Mouse (Mus musculus) spleen, adult 2 months (tissue): ENCODE data around the gene Olfr175-ps1. TPM values are rescaled to one million over a fixed set of nuclear protein-coding genes. Genes with fewer than 3 reads are reported as not detected.

ENCODE experiments used
- DNase-seq, 2 experiments: peaks; one replicate each; pipeline versions ENCODE4 v3.0.0 to v3.0.0-alpha.2; 2012 to 2021; ENCODE audit warnings: low spot score in 2 of 2, low read depth in 1 of 2
- H3K27ac ChIP-seq: fragments of 200-500 bp; 2 replicates; pipeline ENCODE4 v1.5.1; 2012; ENCODE audit warnings: low read length, inconsistent platforms; ENCODE audit not compliant: insufficient read depth
- H3K27me3 ChIP-seq: fragments of 200-500 bp; 2 replicates; pipeline ENCODE4 v1.6.1; 2012; ENCODE audit warnings: mild to moderate bottlenecking, moderate library complexity, low read length, inconsistent platforms; ENCODE audit not compliant: control insufficient read depth, insufficient read depth
- H3K36me3 ChIP-seq: fragments of 200-500 bp; 2 replicates; pipeline ENCODE4 v1.6.1; 2012; ENCODE audit warnings: mild to moderate bottlenecking, low read length, inconsistent platforms; ENCODE audit not compliant: control insufficient read depth, insufficient read depth
- H3K4me1 ChIP-seq: fragments of 200-500 bp; 2 replicates; pipeline ENCODE4 v1.6.1; 2011; ENCODE audit warnings: inconsistent platforms; ENCODE audit not compliant: control insufficient read depth, insufficient read depth, insufficient read length
- H3K4me3 ChIP-seq: fragments of 200-500 bp; 2 replicates; pipeline ENCODE4 v1.5.1; 2011; ENCODE audit warnings: mild to moderate bottlenecking, inconsistent platforms; ENCODE audit not compliant: insufficient read depth, insufficient read length; ENCODE audit errors: extremely low read depth
- CTCF ChIP-seq: fragments of 200-500 bp; IDR thresholded peaks from 2 replicates; pipeline ENCODE4 v1.5.1; 2011; ENCODE audit warnings: mild to moderate bottlenecking, inconsistent platforms; ENCODE audit not compliant: insufficient read depth, insufficient read length, insufficient replicate concordance; ENCODE audit errors: extremely low read depth
- POLR2A ChIP-seq: fragments of 200-500 bp; IDR thresholded peaks from 2 replicates; pipeline ENCODE4 v1.6.1; 2011; ENCODE audit warnings: low read depth, low read length, inconsistent platforms
- WGBS: fragments of 180-500 bp; shearing (Covaris S2); methylation state at CpG from one replicate; pipeline ENCODE4 v1.1.7; 2018; 5-methylcytosine and 5-hydroxymethylcytosine counted together
- polyA plus RNA-seq: library from polyadenylated mRNA; depleted of rRNA; stranded (reverse); fragments of >200 nt; gene quantifications from 2 replicates; pipeline ENCODE4 v1.2.3, GENCODE M21; 2012; rRNA removed

The Olfr175-ps1 gene
- not detected in 2 replicates for polyA plus RNA-seq

DNA sequence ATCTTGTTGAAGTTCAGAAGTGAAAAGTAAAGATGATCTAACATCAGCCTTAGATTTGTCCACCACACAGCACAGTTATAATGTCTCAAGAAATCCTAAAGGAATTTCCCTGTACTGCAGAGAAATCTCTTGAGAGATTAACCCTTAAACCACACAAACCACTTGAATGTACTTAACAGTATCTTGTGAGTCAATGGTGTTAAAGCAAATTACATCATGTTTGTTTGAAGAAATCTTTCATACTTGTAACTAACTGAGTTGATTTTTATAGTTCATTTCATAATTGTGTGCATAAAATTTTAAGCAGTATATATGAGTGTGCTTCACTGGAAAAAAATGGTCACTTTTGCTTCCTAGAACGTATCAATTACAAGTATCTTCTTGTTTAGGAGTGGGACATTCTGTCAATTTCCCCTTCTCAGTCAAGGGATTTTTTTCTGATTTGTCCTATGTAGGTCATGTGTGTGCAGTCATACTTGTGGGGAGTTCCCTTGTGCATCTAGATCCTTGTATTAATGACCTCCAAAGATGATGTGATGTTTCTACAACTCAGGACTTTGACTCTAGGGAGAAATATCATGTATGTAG is at the start of gene Olfr175-ps1:
Gene Olfr175-ps1 (minus strand): TSS at position 51 of the 588 bp plus-strand sequence.
- H3K4me3 ChIP-seq, result no peak within 1 kb of the TSS
- no peak for DNase-seq
- no peaks in the 10 kb centered on the region for H3K27me3 ChIP-seq
- H3K27ac ChIP-seq, result no peak within 1 kb of the TSS
- WGBS, result 86% methylated on average over 1 of the region's 1 CpGs
- no peaks in the 10 kb centered on the region for H3K36me3 ChIP-seq
- no peak for TF ChIP-seq POLR2A
- H3K4me1 ChIP-seq, result no peaks in the 10 kb centered on the region

DNA sequence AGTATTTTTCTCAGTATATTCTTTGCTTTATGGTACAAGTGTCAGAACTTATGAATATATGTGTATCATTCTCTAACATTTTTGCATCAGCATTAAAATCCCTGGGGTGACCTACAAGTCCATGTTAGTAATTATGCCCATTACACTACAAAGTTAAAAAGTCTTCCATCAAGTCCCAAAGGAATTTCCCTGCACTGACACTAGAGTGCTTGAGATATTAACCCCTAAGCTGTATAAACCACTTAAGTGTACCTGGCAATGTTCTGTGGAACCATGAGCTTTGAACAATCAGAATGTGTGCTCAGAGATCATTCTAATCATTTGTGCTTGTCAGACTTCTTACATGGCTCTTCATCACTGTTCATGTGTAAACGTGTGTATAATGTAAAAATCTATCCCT is 48.1 kb upstream of the Olfr175-ps1 start, which contains the start of gene Olfr177:
Gene Olfr177 (minus strand): TSS at position 101 of the 400 bp plus-strand sequence.
- no peak for TF ChIP-seq POLR2A
- no peak for TF ChIP-seq CTCF
- Histone ChIP-seq H3K27ac (no peak within 1 kb of the TSS), H3K4me3 (no peak within 1 kb of the TSS), H3K36me3 (no peaks in the 10 kb centered on the region), H3K27me3 (no peaks in the 10 kb centered on the region), H3K4me1 (no peaks in the 10 kb centered on the region)
- 63% methylated on average over 1 of the region's 1 CpGs for WGBS
- DNase-seq, result no peak

DNA sequence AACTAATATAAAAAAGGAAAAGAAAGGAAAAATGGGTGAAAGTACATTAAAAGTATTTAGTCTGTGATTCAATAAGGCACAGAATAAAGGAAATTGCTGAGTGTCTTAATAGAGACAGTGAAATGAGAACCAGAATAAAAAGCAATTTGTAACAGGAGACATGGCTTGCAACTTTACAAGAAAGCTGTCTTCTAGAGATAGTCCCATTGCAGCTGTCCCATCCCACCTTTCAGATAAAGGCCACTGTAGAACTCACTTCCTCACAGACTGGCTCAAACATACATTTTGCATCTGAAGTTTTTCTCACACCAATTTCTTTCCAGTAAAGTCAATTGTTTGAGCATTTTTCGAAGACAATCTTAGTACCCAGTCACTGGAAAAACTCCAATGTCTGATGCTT is 34.9 kb upstream of the Olfr175-ps1 start:
- H3K27me3 ChIP-seq, result no peaks in the 10 kb centered on the region
- no peaks in the 10 kb centered on the region for H3K4me1 ChIP-seq
- DNase-seq, result no peak
- TF ChIP-seq POLR2A (no peak), CTCF (no peak)
- H3K36me3 ChIP-seq, result no peaks in the 10 kb centered on the region
- no peak overlapping the region for H3K4me3 ChIP-seq
- H3K27ac ChIP-seq, result no peak overlapping the region
- 63% methylated on average over 1 of the region's 1 CpGs for WGBS

DNA sequence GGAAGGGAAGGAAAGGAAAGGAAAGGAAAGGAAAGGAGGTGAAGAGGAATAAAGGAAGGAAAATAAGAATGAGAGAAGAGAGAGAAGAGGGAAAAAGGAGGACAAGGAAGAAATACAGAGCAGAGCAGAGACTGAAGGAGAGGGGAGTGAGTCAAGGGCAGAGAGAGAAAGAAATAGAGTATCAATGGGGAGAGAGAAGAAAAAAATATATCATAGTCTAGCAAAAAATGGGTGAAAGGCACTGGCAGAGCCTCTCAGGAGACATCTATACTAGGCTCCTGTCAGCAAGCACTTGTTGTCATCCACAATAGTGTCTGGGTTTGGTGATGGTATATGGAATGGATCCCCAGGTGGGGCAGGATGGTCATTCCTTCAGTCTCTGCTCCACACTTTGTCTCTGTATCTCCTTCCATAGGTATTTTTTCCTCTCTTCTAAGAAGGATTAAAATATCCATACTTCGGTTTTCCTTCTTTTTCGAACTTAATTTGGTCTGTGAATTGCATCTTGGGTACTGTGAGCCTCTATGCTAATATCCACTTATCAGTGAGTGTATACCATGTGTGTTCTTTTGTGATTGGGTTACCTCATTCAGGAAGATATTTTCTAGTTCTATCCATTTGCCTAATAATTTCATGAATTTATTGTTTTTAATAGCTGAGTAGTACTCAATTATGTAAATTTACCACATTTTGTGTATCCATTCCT is 33.6 kb upstream of the Olfr175-ps1 start:
- H3K4me3 ChIP-seq, result no peak overlapping the region
- TF ChIP-seq POLR2A (no peak), CTCF (no peak)
- no peaks in the 10 kb centered on the region for H3K27me3 ChIP-seq
- no peak overlapping the region for H3K27ac ChIP-seq
- H3K36me3 ChIP-seq, result no peaks in the 10 kb centered on the region
- H3K4me1 ChIP-seq, result no peaks in the 10 kb centered on the region
- 83% methylated on average over 2 of the region's 2 CpGs for WGBS
- no peak for DNase-seq

DNA sequence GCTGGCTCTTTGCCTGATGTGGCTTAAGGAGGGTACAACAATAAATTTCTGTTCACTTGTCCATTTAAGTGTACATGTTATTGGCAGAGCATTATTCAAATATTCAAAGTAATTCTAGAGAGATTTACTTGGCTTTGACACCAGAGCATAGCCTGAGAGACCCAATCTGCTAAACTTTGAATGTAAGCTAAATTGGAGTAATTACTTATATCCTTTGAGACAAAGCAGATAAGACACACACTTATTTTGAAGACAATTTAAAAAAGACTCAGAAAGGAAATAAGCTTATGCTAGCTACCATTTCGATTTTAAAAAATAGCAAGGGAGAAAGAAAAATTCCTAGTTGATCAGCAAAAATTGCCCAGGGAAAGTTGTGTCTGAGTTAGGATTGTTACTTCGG is 26.4 kb downstream of the Olfr175-ps1 start, which contains the start of gene Olfr173:
Gene Olfr173 (minus strand): TSS at position 101 of the 400 bp plus-strand sequence.
- no peaks in the 10 kb centered on the region for H3K27me3 ChIP-seq
- no peaks in the 10 kb centered on the region for H3K36me3 ChIP-seq
- 77% methylated on average over 2 of the region's 2 CpGs for WGBS
- no peaks in the 10 kb centered on the region for H3K4me1 ChIP-seq
- H3K27ac ChIP-seq, result no peak within 1 kb of the TSS
- no peak for DNase-seq
- TF ChIP-seq POLR2A (no peak), CTCF (no peak)
- no peak within 1 kb of the TSS for H3K4me3 ChIP-seq

Other genes with a start within 250 kb of the Olfr175-ps1 start
- gene Gm813, start 209.8 kb downstream of the Olfr175-ps1 start, polyA plus RNA-seq, result not detected in 2 replicates
- not detected in 2 replicates for gene E330017A01Rik, start 188.0 kb downstream of the Olfr175-ps1 start, polyA plus RNA-seq
- 22.3 and 36.3 TPM in 2 replicates for gene Cpox, start 156.5 kb downstream of the Olfr175-ps1 start, polyA plus RNA-seq
- 0.70 and 0.86 TPM in 2 replicates for gene Gpr15, start 107.7 kb downstream of the Olfr175-ps1 start, polyA plus RNA-seq
- 26.0 and 27.5 TPM in 2 replicates for gene Cldnd1, start 98.9 kb downstream of the Olfr175-ps1 start, polyA plus RNA-seq
- not detected in 2 replicates for gene Olfr172, start 63.6 kb downstream of the Olfr175-ps1 start, polyA plus RNA-seq
- gene Olfr173, start 26.5 kb downstream of the Olfr175-ps1 start, polyA plus RNA-seq, result not detected in 2 replicates
- gene Olfr177, start 48.0 kb upstream of the Olfr175-ps1 start, polyA plus RNA-seq, result not detected in 2 replicates
- not detected in 2 replicates for gene Olfr178, start 65.3 kb upstream of the Olfr175-ps1 start, polyA plus RNA-seq
- not detected in 2 replicates for gene Olfr181, start 102.0 kb upstream of the Olfr175-ps1 start, polyA plus RNA-seq
- not detected in 2 replicates for gene Olfr180, start 102.6 kb upstream of the Olfr175-ps1 start, polyA plus RNA-seq
- gene Olfr183, start 168.6 kb upstream of the Olfr175-ps1 start, polyA plus RNA-seq, result not detected in 2 replicates
- not detected in 2 replicates for gene Olfr186, start 203.5 kb upstream of the Olfr175-ps1 start, polyA plus RNA-seq
- gene Olfr187, start 213.0 kb upstream of the Olfr175-ps1 start, polyA plus RNA-seq, result not detected in 2 replicates